Mouse (Mus musculus): ENCODE results near the gene Ttbk1.
"Not testable (repeated sequence)": the region's sequence is repeated elsewhere in the genome, so short reads cannot be mapped to it uniquely, and the experiment has no call there.

The Ttbk1 gene

GRCm38 (mm10) chr17:46487431-46487830, at the start of gene Ttbk1:
Ttbk1 (minus strand) TSS chr17:46487675.
- DNase-seq = no peak

- peak; percentile 68 to 71 for DNase-seq
These were observed 38.3 kb upstream of the Ttbk1 start for GRCm38 (mm10) chr17:46525579-46526307.

- DNase-seq = no peak
These were observed 37.6 kb upstream of the Ttbk1 start for GRCm38 (mm10) chr17:46525065-46525464.

- no peak for DNase-seq
These were observed 34.6 kb upstream of the Ttbk1 start for GRCm38 (mm10) chr17:46521963-46522668.

- no peak for DNase-seq
These were observed 33.7 kb upstream of the Ttbk1 start for GRCm38 (mm10) chr17:46521174-46521573.

GRCm38 (mm10) chr17:46520385-46520979, 33.0 kb upstream of the Ttbk1 start:
- DNase-seq = peak in 1 of 2 experiments; percentile 33

- DNase-seq = no peak
These were observed 32.5 kb upstream of the Ttbk1 start for GRCm38 (mm10) chr17:46519971-46520370.

- no peak for DNase-seq
These were observed 25.9 kb upstream of the Ttbk1 start for GRCm38 (mm10) chr17:46513329-46513728.

- DNase-seq = no peak
These were observed 23.7 kb upstream of the Ttbk1 start for GRCm38 (mm10) chr17:46511059-46511710.

- no peak for DNase-seq
These were observed 18.1 kb upstream of the Ttbk1 start for GRCm38 (mm10) chr17:46505617-46506016.

- no peak for DNase-seq
These were observed 16.6 kb upstream of the Ttbk1 start for GRCm38 (mm10) chr17:46503847-46504638.

- DNase-seq = no peak
These were observed 15.3 kb upstream of the Ttbk1 start for GRCm38 (mm10) chr17:46502775-46503174.

GRCm38 (mm10) chr17:46497956-46498355, 10.5 kb upstream of the Ttbk1 start:
- no peak for DNase-seq

- peak; percentile 70 to 78 for DNase-seq
These were observed 9.4 kb upstream of the Ttbk1 start, which contains the start of gene Dnph1 for GRCm38 (mm10) chr17:46496623-46497434. Dnph1 (plus strand) TSS chr17:46496711.

GRCm38 (mm10) chr17:46496081-46496480, 8.6 kb upstream of the Ttbk1 start:
- not testable (repeated sequence) for DNase-seq

- DNase-seq = no peak
These were observed 8.0 kb upstream of the Ttbk1 start for GRCm38 (mm10) chr17:46495486-46495885.

- DNase-seq = no peak
These were observed 480 bp downstream of the Ttbk1 start for GRCm38 (mm10) chr17:46486995-46487394.

- no peak for DNase-seq
These were observed 3.0 kb downstream of the Ttbk1 start for GRCm38 (mm10) chr17:46484461-46484875.

GRCm38 (mm10) chr17:46484021-46484431, 3.4 kb downstream of the Ttbk1 start:
- DNase-seq = no peak

GRCm38 (mm10) chr17:46483561-46484001, 3.9 kb downstream of the Ttbk1 start:
- DNase-seq = no peak

GRCm38 (mm10) chr17:46477286-46477685, 10.2 kb downstream of the Ttbk1 start:
- DNase-seq = no peak

Measured in thymus, postnatal 36 days (tissue).